Mouse (Mus musculus) adrenal gland, postnatal 14 days (tissue): ENCODE data around the gene Pigu. TPM values are rescaled to one million over a fixed set of nuclear protein-coding genes. Genes with fewer than 3 reads are reported as not detected.

Source experiments
- DNase-seq: peaks from one replicate; pipeline ENCODE4 v3.0.0; 2021; ENCODE audit warnings: mixed read lengths
- long read RNA-seq, 2 experiments: library from polyadenylated mRNA; stranded (forward); transcript quantifications; one replicate each; pipeline ENCODE4 v2.0.0; 2021
- total RNA-seq: library from RNA; stranded (reverse); gene quantifications from 2 replicates; pipeline ENCODE4 v1.2.3, GENCODE M21; 2021

Gene Pigu
- 28.2 and 36.1 TPM in 2 replicates for total RNA-seq
- long read RNA-seq, experiment 1, transcript Pigu-201 (12 exons, 1,636 nt), result major isoform, 8 of 15 reads
- long read RNA-seq, experiment 1, partial matches to known transcripts, result 4 of 15 reads
- long read RNA-seq, experiment 1, other reads (novel, unspliced or antisense), result 3 of 15 reads
- long read RNA-seq, experiment 2, transcript Pigu-201 (12 exons, 1,636 nt), result major isoform, 8 of 14 reads
- long read RNA-seq, experiment 2, partial matches to known transcripts, result 2 of 14 reads
- long read RNA-seq, experiment 2, other reads (novel, unspliced or antisense), result 4 of 14 reads

DNA sequence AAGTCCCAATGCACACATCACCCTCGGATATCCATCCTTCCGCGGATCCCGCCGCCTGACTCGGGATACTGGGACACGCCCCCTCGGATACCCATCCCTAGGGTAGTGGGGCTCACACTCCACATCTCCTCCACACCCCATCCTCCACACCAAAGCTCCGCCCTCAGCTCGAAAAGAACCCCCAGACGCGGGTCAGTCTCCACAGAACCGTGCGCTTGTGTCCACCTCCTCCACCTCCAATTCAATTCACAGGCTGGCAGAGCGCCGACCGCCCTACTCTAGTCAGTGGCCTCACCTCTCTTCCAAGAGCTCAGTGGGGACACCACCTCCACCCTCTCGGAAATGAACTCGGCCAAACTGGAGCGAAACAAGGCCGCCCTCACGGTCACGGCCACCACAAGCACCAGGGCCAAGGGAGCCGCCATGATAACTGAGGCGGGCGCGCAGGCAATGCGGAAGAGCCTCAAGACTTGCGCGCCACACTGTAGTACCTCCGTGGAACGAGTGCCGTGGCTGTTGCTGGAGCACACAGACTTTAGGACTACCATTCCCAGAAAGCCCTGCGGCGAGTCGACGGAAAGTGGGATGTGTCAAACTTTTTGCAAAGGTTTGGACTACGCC lies at the start of gene Pigu:
Pigu (minus strand) TSS at position 460 of the 621 bp plus-strand sequence.
- peak; percentile 96 for DNase-seq

DNA sequence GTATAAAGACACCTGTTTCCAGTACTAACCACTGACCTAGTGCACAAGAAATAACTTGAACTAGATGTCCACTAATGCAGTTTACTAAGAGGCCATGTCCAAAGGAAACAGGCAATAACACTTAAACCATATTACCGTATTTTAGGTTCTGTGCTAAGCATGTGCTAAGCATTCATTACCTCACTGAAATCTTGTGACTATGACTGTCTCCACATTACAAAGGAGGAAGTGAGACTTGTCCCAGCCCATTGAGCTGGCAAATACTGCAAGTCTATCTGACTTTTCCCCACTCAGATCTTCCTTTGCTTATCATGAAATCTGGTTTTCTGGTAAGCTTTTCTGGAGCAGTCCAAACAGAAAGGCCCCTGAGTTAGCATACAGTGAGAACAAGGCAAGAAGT lies 47.4 kb upstream of the Pigu start:
- DNase-seq, result no peak

DNA sequence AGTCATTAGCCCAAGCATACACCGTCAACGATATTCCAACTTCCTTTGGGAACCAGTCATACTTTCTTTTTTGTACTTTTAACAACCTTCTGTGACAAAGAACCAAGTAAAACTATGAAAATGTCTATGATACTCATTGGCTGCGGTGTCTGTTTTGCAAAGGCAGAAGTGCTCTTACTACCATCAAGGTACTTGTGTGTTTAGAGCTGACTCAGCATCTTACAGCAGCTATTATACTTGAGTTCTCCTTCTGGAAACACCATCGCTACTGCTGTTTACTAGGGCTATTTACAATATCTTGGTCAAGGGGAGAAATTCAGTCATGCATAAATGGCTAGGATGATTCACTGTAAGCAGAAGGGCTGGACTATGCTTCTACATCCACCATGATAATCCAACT lies 44.7 kb upstream of the Pigu start:
- no peak for DNase-seq

DNA sequence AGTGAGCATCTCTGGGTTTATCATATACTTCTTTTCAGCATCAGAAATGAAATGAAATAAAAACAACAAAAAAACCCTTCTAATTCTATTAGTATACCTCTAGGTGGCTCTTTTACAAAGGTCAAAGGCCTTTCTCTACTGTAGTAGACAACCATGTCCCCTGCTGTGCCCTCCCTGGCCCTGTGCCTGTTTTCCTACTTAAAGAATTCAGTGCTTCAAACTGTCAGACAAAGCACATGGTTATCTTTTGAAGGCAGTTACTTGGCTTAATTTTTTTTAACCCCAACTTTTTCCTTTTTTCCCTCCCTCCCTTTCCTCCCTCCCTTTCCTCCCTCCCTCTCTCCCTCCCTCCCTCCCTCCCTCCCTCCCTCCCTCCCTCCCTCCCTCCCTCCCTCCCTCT lies 43.0 kb upstream of the Pigu start:
- no peak for DNase-seq

DNA sequence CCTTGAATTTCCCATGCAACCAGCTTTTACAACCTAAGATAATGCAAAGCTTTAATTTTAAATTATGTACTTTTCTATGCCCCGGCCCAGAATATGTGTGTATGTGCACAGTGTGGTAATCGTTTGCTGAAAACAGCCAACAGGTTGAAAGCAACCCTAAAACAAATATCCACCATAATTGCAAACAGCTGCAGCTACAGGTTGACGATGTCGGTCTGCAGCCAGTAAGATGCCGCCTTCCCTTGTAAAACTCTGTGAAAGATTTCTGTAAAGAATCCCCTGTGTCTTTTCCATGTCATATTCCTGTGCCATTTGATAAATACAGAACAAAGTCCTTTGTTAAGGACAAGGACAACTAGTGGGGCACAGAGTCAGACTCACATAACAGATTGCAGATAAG lies 37.4 kb upstream of the Pigu start:
- no peak for DNase-seq

DNA sequence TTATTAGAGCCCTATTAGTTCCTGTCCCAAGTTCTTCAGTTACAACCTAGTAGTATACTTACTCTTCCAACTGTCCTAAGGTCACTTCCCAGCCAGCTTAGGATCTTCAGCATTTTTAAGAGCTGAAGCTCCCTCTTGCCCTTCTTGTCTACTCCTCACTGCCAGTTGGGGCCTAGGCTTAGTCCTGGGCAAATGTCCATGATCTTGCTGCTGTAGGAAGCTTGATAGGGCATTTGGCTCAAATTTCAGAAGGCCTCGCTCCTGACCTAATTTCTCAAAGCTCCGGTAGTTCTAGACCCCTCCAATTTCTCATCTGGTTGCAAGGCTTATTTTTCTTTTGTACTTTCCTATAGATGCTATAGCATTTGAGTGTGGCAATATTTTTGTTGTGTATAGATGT lies 31.3 kb upstream of the Pigu start:
- DNase-seq, result peak; percentile 47

DNA sequence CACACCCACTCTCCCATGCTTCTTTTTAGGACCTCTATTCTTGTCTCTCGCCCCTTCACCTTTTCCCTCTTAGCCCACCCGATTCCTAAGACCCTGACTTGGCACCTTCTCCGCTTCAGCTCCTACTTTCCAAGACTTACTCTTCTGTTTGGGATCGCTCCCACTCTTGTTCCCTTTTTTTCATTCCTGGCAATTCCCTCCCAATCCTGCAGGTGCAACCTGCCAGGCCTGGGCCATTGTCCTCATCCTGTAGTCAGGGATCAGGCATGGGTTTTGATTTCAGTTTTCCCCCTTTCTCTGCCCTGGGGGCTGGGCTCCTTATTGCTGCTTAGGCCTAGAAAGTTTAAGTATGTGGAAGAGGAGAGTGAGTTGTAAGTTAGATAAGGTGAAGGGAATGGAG lies 29.8 kb upstream of the Pigu start:
- DNase-seq, result no peak

DNA sequence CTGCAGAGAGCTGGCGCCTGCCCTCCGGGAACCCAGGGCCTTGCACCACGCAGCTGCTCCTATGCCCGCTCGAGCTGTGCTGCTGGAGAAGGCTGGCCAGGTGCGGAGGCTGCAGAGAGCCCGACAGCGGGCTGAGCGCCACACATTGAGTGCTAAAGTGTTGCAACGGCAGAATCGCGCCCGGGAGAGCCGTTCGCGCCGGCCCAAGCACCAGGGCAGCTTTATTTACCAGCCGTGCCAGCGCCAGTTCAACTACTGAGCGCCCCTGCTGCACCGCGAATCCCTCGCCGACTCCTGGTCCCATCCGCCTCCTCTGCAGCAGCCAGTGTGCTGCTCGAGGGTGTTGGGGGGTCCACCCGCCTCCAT lies 29.3 kb upstream of the Pigu start:
- DNase-seq, result peak; percentile 50

DNA sequence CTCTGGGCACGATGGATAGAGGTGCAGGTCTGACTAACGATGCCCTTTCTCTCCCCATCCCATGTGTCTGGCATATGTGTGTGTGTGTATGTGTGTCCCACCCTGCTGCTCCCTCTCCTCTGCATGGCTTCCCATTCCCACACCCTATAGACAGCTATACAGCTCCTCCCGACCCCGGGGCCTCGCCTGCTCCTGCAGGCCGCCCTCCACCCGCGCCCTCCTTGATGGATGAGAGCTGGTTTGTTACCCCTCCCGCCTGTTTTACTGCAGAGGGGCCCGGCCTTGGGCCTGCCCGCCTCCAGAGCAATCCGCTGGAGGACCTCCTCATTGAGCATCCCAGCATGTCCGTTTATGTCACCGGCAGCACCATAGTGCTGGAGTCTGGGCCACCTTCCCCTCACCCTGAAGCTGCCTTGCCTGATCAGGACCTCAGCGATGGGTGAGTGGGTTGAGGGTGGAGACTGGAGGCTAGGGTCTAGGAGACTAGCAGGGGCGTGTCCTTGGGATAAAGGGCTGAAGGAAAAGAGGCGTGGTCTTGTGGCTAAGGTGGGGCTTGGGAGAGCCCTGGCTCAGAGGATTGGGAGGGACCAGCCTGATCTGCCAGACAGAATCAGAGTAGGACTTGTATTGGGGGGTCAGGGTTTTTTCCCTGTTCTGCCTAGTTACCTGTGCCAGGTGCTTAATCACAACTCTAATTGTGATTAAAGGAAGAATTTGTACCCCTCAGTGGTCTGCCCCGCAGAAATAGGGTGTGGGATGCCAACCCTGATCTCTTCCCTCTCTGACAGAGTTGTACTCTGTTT lies 28.7 kb upstream of the Pigu start:
- DNase-seq, result no peak

DNA sequence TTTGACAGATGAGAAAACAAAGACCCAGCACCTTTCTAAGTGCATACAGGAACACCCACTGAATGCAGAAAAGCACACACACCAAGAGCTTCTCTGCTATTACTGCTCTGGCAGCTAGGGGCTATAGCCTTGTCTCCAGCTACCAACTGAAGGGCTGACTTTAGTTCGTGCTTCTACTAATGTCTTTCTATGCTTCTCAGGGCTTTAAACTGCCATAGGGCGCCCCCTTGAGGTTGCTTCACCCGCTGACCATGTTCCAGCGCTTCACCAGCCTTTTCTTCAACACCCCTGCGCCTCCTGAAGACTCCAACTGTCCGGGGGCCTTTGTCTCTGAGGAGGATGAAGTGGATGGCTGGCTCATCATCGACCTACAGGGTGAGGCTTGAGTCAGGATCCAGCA lies 27.9 kb upstream of the Pigu start:
- DNase-seq, result peak; percentile 93

DNA sequence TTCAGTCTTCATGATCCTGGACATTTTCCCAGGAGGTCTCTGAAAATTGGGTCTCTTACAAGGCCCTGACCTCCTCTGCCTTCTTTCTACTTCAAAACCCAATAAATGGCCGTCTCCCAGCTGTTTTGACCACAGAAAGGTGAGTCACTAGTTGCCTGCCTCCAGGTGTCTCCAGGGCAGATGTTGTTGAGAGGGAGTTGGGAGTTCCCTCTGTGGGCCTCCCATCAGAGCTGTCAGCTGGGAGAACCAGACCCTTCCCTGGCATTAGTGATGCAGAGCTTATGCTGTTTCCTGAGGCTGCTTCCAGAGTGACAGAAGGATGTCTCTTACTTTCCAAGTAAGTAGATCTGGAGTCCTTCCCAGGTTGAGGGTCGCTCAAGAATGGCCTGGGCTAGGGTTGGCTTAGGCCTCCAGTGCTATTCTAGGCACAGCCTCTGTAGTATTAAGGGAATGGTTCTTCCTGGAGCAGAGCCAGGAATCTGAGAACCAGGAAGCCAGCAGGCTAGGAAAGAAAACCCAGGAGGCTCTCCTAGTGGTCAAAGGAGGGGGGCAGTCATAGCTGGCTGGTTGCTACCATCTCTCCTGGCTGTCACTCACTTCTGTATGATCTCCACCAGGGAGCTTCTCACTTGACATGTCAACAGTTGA lies 25.7 kb upstream of the Pigu start:
- peak; percentile 69 for DNase-seq

DNA sequence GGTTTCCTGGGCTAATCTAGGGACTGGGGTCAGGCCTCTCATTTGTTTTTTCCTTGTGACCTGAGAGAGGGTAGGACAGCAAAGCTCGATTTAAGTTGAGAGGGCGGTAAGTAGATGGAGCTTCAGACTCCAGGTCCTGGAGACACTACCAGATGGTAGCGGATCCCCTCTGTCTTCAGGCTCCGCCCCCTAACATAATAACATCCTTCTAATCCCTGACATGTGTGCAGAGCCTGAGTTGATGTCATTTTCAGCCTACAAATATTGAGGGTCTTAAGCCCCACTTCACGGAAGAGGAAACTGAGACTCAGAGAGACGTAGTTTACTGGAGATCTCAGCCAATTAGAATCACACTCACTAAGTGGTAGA lies 25.1 kb upstream of the Pigu start:
- no peak for DNase-seq

DNA sequence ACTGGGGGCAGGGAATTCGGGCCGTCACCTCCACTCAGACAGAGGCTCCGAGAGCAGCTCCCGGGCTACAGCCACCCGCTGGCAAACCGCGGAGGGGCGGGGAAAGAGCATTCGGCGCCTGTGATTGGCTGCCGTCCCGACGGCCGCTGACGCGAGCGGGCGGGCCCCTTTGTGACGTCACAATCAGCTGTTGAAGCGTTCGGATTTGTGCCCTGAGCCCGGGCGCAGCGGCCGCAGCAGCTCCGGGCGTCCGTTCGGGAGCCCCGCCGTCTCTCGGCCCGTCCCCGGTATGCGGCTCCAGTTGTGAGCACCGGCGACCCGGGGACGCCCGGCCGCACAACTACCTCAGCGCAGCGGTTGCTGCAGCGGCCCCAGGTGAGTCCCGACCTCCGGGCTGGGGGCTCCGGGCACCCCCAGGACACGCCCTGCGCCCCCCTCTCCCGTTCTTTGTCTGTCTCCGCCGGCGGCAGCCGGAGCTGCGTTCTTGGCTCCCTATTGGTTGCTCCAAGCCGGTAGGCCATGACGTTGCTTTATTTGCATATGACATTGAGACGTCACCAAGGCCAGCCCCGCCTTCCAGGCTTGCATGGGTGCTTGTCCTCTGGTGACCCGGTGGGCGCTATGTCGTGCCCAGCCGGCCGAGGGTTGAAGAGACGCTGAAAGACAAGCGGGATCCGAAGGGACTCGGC lies 24.6 kb upstream of the Pigu start:
- DNase-seq, result peak; percentile 99

DNA sequence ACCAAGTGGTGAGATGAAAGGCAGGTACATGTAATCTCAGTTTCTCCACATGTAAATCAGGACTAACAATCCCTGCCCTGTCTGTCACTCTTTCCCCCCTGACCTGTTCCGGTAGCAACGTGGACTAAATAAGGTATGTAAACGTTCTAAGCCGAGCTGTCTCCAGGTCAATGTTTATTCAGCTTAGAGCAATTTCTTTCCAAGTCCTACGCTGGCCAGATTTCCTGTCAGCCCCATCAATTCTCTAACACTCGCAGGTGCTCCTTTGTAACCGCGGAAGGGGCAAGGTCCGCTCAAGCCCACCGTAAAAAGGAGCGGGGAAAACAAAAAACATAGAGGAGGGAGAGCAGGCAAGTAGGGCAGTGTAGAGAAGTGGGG lies 23.8 kb upstream of the Pigu start:
- DNase-seq, result no peak

DNA sequence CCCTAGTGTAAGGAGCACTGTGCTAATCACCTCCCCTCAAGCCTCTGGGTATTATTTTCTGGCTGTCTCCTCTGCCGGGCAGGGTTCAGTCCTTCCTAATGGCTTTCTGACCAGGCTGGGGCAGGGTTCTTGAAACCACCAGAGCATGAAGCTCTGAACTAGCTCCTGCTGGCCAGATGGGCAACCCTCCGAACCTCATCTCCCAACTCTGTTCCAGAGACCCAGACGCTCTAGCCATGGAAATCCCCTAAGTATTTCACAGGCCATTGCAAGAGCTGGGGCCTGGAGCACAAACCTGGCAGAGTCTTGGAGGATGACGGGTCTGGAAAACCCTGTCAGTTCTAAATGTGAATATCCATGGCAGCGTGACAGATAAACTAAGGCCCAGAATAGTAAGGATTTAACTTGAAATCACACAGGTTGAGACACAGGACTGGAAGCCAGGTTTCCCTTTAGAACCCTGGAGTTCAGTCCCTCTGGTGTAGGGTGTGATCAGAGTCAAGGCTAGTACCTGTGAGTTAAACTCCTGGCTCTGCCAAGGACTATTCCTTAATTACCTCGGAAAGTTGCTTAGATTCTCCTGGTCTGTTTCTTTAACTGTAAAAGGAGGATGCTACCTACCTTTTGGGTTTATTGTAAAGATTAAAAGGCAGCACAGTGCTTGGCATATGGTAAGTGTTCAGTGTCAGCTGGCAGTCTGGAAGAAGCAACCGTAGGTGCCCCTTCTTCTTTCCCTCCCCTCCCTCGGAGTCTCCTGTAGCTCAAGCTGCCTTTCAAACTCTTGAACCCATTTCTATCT lies 23.2 kb upstream of the Pigu start, which contains the start of gene Trp53inp2:
Trp53inp2 (plus strand) TSS at position 799 of the 799 bp plus-strand sequence.
- peak; percentile 36 for DNase-seq

DNA sequence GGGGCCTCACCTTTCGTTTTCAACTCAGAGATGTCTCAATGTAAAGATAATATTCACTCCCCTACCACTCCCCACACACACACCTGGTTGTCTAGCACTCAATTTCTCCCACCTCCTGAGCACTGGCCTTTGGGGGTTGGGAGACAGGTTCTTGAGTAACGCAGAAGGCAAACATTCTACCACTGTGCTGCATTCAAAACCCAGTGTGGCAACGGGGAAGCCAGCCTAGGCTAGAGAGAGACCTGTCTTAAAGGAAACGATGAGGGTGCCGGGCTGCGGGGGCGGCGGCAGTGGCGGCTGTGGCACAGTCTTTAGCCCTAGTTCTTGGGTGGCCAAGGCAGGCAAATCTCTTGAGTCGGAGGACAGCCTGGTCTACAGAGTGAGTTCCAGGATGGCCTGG lies 19.0 kb upstream of the Pigu start:
- no peak for DNase-seq

DNA sequence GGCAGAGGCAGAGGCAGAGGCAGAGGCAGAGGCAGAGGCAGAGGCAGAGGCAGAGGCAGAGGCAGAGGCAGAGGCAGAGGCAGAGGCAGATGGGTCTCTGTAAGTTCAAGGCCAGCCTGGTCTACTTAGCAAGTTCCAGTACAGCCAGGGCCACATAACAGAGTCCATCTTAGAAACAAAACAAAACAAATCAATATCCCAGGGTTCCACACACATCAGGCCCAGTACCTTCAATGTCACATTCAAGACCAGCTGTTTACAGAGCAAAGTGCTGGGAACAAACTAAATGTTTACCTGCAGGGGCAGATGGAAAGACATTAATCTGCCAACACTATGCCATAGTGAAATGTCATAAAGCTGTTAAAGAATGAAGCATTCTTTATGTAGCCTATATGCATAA lies 17.3 kb upstream of the Pigu start:
- DNase-seq, result no peak

DNA sequence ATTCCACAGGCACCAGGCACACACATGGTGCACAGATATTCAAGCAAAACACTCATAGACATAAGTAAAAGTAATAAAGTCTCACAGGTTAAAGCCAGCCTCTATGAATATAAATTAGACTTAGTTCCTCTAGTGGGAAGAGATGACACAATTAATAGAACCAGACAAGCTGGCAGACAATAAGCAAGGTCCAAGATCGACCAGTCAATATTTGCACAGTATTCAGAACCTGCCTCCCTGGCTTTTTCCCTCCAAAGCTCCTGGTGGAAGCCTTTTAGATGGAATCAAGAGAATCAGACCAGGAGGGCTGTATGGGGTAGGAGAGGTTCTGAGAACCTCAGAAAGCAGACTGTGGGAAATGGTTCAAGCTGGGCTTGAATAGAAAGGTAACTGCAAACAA lies 16.7 kb upstream of the Pigu start:
- no peak for DNase-seq

DNA sequence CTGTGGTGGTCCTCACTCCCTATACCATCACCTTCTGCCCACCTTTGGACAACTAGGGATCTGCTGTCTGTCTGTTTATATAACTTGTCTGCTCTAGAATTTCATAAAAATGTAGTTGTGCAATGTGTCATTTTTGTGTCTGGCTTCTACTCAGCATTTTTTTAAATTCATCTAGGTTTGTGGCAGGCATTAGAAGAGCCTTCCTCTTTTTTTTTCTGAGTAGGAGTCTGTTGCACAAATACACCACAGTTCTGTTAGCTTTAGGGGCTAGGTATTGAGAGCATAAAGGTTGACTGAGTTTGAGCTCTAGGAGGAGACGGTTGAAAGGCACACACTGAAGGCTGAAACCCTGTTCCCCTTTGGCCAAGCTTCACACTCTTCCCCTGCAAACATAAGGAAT lies 16.1 kb upstream of the Pigu start:
- no peak for DNase-seq

DNA sequence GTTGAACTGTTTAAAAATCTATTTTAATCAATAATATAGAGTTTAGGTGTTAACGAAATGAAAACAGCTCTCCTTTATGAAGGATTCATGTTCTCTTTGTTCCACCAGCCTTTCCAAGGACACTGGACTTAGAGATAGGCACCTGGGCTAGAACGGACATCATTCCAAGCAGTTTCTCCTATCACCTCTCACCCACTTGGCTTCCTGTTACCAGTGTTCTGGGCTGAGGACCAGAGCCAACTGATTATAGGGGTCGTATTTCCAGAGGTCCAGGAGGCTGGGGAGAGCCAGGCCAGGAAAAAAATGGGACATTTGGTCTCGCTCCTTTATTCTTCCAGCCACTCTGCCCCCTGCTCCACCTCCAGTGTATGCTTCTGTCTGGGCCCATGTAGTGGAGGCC lies 15.2 kb upstream of the Pigu start:
- no peak for DNase-seq

DNA sequence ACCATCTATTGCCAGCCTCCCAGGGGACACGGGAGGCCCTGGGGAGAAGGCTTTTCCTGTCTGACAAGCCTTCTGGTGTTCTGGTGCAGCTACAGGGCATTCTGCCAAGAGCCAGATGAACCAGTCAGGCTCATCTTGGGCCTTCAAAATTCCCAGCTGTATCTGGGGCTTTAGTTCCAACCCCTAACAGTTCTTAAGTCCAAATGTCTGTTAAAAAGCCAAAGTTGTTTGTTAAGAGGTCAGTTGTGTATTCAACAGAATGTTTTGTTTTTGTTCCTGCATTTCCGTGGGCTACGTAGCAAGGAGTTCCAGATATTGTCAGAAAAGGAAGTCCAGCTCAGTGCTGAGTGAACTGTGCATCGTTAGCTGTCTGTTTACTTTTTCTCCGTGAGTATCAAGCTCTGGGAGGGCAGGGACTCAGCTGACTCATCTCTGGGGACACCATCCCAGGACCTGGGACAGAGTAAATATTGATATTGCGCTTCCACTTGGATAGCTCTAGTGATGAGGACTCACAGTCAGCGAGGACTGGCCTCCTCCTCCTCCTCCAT lies 12.2 kb upstream of the Pigu start:
- DNase-seq, result peak; percentile 77
